Mouse (Mus musculus): ENCODE measurements around the gene Letm1. TPM values are rescaled to one million over a fixed set of nuclear protein-coding genes. Genes with fewer than 3 reads are reported as not detected.

Letm1 gene
- polyA plus RNA-seq (2014; fragmentation: Illumina TruSeq; extraction: RNeasy Lipid Tissue Mini Kit (QIAGEN cat#74804); ENCODE audit: low read depth, low replicate concordance) = 73.0 TPM

DNA sequence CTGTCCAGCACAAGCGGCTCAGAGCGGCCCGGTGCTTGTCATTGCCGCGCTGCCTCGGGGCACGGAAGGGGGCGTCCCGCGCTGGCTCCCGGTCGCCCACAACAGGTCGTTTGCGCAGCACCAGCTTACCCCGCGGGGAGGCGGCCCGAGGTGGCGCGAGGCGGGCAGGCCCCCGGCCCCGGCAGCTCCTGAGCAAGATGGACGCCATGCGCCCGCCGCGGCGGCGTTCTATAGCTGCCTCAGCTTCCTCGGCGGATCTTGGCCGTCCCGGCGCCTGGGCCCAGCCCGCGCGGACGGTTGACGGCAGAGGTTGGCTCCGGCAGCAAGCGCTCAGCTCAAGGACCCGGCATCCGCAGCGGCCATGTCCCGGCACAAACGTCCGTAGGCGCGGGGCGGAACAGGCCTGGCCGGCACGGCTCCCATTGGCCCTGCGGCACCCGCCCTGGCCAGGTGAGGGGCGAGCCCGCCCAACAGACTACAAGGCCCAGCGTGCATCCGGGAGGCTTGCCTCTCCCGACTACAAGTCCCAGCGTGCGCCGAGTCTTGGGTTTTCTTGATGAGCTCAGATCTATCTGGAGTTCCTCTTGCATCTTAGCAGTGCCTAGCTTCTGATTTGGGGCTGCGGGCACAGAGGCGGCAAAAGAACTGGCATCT is at the start of gene Letm1:
Gene Letm1 (minus strand): TSS at position 473 of the 654 bp plus-strand sequence.

GRCm38 (mm10) chr5:33819876-33820732 is 37.5 kb upstream of the Letm1 start, which contains the start of gene Nsd2:
Gene Nsd2, plus strand, starts transcription at chr5:33820725.

GRCm38 (mm10) chr5:33721541-33722265 is 60.9 kb downstream of the Letm1 start, which contains the start of gene Fgfr3:
Gene Fgfr3, plus strand, starts transcription at chr5:33721674.

Other genes with a start within 250 kb of the Letm1 start
- gene Fam53a, start 153.2 kb downstream of the Letm1 start, polyA plus RNA-seq (2014; fragmentation: Illumina TruSeq; extraction: RNeasy Lipid Tissue Mini Kit (QIAGEN cat#74804); ENCODE audit: low read depth, low replicate concordance) = 29.1 TPM
- gene Gm9903, start 152.9 kb downstream of the Letm1 start, polyA plus RNA-seq (2014; fragmentation: Illumina TruSeq; extraction: RNeasy Lipid Tissue Mini Kit (QIAGEN cat#74804); ENCODE audit: low read depth, low replicate concordance) = 1.5 TPM
- gene Slbp, start 130.2 kb downstream of the Letm1 start, polyA plus RNA-seq (2014; fragmentation: Illumina TruSeq; extraction: RNeasy Lipid Tissue Mini Kit (QIAGEN cat#74804); ENCODE audit: low read depth, low replicate concordance) = 18.6 TPM
- 2.5 TPM for gene Tacc3, start 124.7 kb downstream of the Letm1 start, polyA plus RNA-seq (2014; fragmentation: Illumina TruSeq; extraction: RNeasy Lipid Tissue Mini Kit (QIAGEN cat#74804); ENCODE audit: low read depth, low replicate concordance)
- gene Tmem129, start 124.4 kb downstream of the Letm1 start, polyA plus RNA-seq (2014; fragmentation: Illumina TruSeq; extraction: RNeasy Lipid Tissue Mini Kit (QIAGEN cat#74804); ENCODE audit: low read depth, low replicate concordance) = 27.0 TPM
- gene Fgfr3, start 61.1 kb downstream of the Letm1 start, polyA plus RNA-seq (2014; fragmentation: Illumina TruSeq; extraction: RNeasy Lipid Tissue Mini Kit (QIAGEN cat#74804); ENCODE audit: low read depth, low replicate concordance) = 7.5 TPM
- gene Nsd2, start 37.9 kb upstream of the Letm1 start, polyA plus RNA-seq (2014; fragmentation: Illumina TruSeq; extraction: RNeasy Lipid Tissue Mini Kit (QIAGEN cat#74804); ENCODE audit: low read depth, low replicate concordance) = 10.8 TPM
- 11.8 TPM for gene Nelfa, start 153.6 kb upstream of the Letm1 start, polyA plus RNA-seq (2014; fragmentation: Illumina TruSeq; extraction: RNeasy Lipid Tissue Mini Kit (QIAGEN cat#74804); ENCODE audit: low read depth, low replicate concordance)
- gene Gm1673, start 200.6 kb upstream of the Letm1 start, polyA plus RNA-seq (2014; fragmentation: Illumina TruSeq; extraction: RNeasy Lipid Tissue Mini Kit (QIAGEN cat#74804); ENCODE audit: low read depth, low replicate concordance) = 2.5 TPM
- 1.8 TPM for gene Nat8l, start 213.2 kb upstream of the Letm1 start, polyA plus RNA-seq (2014; fragmentation: Illumina TruSeq; extraction: RNeasy Lipid Tissue Mini Kit (QIAGEN cat#74804); ENCODE audit: low read depth, low replicate concordance)